12 mouse cellular contexts compared by ENCODE assay signal in the genomic region with DNA sequence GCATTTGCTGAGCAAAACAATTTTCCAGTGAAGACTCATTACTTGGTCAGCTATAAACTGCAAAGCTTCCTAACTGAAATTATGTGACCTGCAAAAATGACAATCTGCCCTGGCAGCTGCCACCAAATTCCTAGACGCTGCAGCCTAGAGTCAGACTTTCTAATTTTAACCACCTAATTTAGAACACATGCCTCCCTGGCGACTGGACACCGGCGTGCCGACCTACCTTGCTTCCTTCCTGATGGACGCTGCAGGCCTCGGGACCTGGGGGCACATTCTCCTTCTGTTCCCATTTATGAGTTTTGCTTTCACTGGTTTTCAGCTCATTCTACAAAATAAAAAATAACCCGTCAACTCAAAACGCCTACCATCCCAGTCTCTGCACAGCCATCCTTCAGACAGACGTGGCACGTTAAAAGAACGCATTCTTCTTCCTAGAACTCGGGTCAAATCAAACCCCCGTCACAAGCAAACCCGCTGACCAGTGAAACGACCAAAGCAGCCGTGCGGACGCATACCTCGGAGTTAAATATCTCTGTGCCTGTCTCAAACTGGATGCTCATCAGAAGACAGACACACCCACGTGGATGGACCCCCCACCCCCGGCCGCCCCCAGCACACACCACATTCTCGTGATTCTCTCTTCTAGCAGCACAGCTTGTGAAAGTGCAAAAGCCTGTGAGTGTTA. TPM values are rescaled to one million over a fixed set of nuclear protein-coding genes. Genes with fewer than 3 reads are reported as not detected.
DNase-seq lines count a peak whose midpoint lies in the region; ATAC-seq and TF ChIP-seq lines count a peak whose summit lies in the region.
"Had no signal": no experiment of that assay in that cellular context is flagged by ENCODE, and none has a peak within 500 bp of the region (broad histone marks: within the 10 kb centered on the region; RNA-seq: fewer than 3 reads in every experiment).

No protein-coding gene starts in this region.

- H3K4me1 ChIP-seq in kidney, adult 2 months (ENCODE audit: control insufficient read depth, insufficient read depth, low read length), result peaks cover 4% of the 10 kb centered on the region; the same call in 1 of the 2 replicates
- peaks cover 32% of the 10 kb centered on the region for H3K4me1 ChIP-seq in heart, embryonic 13.5 days
- H3K4me1 ChIP-seq in neural tube, embryonic 15.5 days, result peaks cover 52% of the 10 kb centered on the region

- peak; percentile 52 for DNase-seq in kidney, adult 2 months
- DNase-seq in kidney, adult 8-10 months, result no peak
- DNase-seq in embryo, embryonic 10.5 days (ENCODE audit: low spot score), result peak; percentile 48
- no peak for DNase-seq in spleen, postnatal 4 days (ENCODE audit: low spot score in 2 of 2)
- no peak for DNase-seq in adrenal gland, postnatal 14 days
- DNase-seq: adrenal gland, postnatal 36 days; kidney, postnatal 25 days had no signal

- TF ChIP-seq CTCF in kidney, adult 2 months (conservative IDR thresholded peaks at IDR 0.05; ENCODE audit: insufficient read depth, insufficient read length, low read depth, low read length), result no peak

- no peak for ATAC-seq in heart, embryonic 13.5 days (ENCODE audit: extremely low read depth, insufficient number of reproducible peaks, low FRiP score, low TSS enrichment)
- ATAC-seq in neural tube, embryonic 15.5 days (ENCODE audit: low FRiP score), result no peak
- no peak for ATAC-seq in erythroblast, adult 5-6 weeks (replicated peaks; ENCODE audit: low FRiP score, poor library complexity, severe bottlenecking)
- ATAC-seq: liver, embryonic 12.5 days had no signal

- peak overlapping the region; percentile 30 for H3K9ac ChIP-seq in heart, embryonic 13.5 days
- H3K9ac ChIP-seq in neural tube, embryonic 15.5 days (replicated peaks), result no peak overlapping the region
- H3K9ac ChIP-seq: liver, embryonic 12.5 days had no signal

- no peaks in the 10 kb centered on the region for H3K27me3 ChIP-seq in kidney, adult 2 months (replicated peaks; ENCODE audit: control insufficient read depth, insufficient read depth, low read length)
- no peaks in the 10 kb centered on the region for H3K27me3 ChIP-seq in heart, embryonic 13.5 days (replicated peaks)
- no peaks in the 10 kb centered on the region for H3K27me3 ChIP-seq in neural tube, embryonic 15.5 days (replicated peaks)
- H3K27me3 ChIP-seq: liver, embryonic 12.5 days; megakaryocyte, embryonic 14.5 days had no signal

- H3K27ac ChIP-seq in kidney, adult 2 months (ENCODE audit: insufficient read depth, low read depth, low read length), result no peak overlapping the region
- peak overlapping the region; percentile 83 for H3K27ac ChIP-seq in heart, embryonic 13.5 days (replicated peaks)
- peak overlapping the region; percentile 51; the same call in 1 of the 2 replicates for H3K27ac ChIP-seq in neural tube, embryonic 15.5 days (replicated peaks)
- H3K27ac ChIP-seq: liver, embryonic 12.5 days had no signal

- WGBS in kidney, adult 2 months, result 41% methylated on average over 24 of the region's 24 CpGs
- 33% methylated on average over 24 of the region's 24 CpGs for WGBS in heart, embryonic 13.5 days
- 35% methylated on average over 24 of the region's 24 CpGs for WGBS in neural tube, embryonic 15.5 days

- H3K36me3 ChIP-seq in kidney, adult 2 months (ENCODE audit: control insufficient read depth, insufficient read depth, low read length), result peaks cover under 1% of the 10 kb centered on the region; the same call in 1 of the 2 replicates
- H3K36me3 ChIP-seq in heart, embryonic 13.5 days, result peaks cover 63% of the 10 kb centered on the region
- peaks cover 11% of the 10 kb centered on the region; the same call in 1 of the 2 replicates for H3K36me3 ChIP-seq in neural tube, embryonic 15.5 days

- no peak for TF ChIP-seq POLR2A in kidney, adult 2 months (IDR thresholded peaks at IDR 0.05; ENCODE audit: low read depth, low read length)

- no peak overlapping the region for H3K4me3 ChIP-seq in kidney, adult 2 months (ENCODE audit: insufficient read depth, low read depth, low read length)
- 0 out of 2 replicates have a peak overlapping the region, but pooled peaks have one; percentile 13 for H3K4me3 ChIP-seq in heart, embryonic 13.5 days
- no peak overlapping the region for H3K4me3 ChIP-seq in neural tube, embryonic 15.5 days (replicated peaks)
- H3K4me3 ChIP-seq: liver, embryonic 12.5 days had no signal

- peak overlapping the region; percentile 50 for H3K4me2 ChIP-seq in heart, embryonic 13.5 days
- 0 out of 2 replicates have a peak overlapping the region, but pooled peaks have one; percentile 11 for H3K4me2 ChIP-seq in neural tube, embryonic 15.5 days

- no peaks in the 10 kb centered on the region for H3K9me3 ChIP-seq in heart, embryonic 13.5 days
- H3K9me3 ChIP-seq in neural tube, embryonic 15.5 days (replicated peaks), result no peaks in the 10 kb centered on the region
- H3K9me3 ChIP-seq: liver, embryonic 12.5 days; megakaryocyte, embryonic 14.5 days had no signal

RNA-seq across cellular contexts. Expression of gene Cers5, which starts 29.3 kb away (rescaled TPM):
- 28.7 and 31.8 TPM in 2 replicates for polyA plus RNA-seq in kidney, adult 2 months (2012; rRNA removed)
- 51.6 and 54.7 TPM in 2 replicates for polyA plus RNA-seq in heart, embryonic 13.5 days (2015; fragmentation: Nextera tagmentation; extraction: Ambion mirVana)
- 82.2 and 92.1 TPM in 2 replicates for polyA plus RNA-seq in neural tube, embryonic 15.5 days (2015; fragmentation: Nextera tagmentation; extraction: Ambion mirVana)
- 40.9 and 42.7 TPM in 2 replicates for total RNA-seq in adrenal gland, postnatal 14 days (2021)
- 9.2 and 11.3 TPM in 2 replicates for total RNA-seq in erythroblast, adult 5-6 weeks (2015; ENCODE audit: low replicate concordance)
- total RNA-seq in erythroblast, adult 5-6 weeks (2017; ENCODE audit: low replicate concordance), result 1.4 and 5.9 TPM in 2 replicates

Comparison
In these comparisons a context has a peak if more than half of its experiments do, and no peak if none do; other contexts are left out.
1. DNase-seq: peak in kidney, adult 2 months (single experiment) and embryo, embryonic 10.5 days (single experiment); none in kidney, adult 8-10 months (0 of 2), spleen, postnatal 4 days (0 of 2) and adrenal gland, postnatal 14 days (single experiment).